Mouse (Mus musculus): ENCODE data around the gene Wdr70. TPM values are rescaled to one million over a fixed set of nuclear protein-coding genes. Genes with fewer than 3 reads are reported as not detected.
"Not testable (repeated sequence)": the region's sequence is repeated elsewhere in the genome, so short reads cannot be mapped to it uniquely, and the experiment has no call there.

The Wdr70 gene
- 10 to 100 TPM; 31.5 to 36.0 TPM for total RNA-seq (2021)

GRCm38 (mm10) chr15:8098774-8099749, at the start of gene Wdr70:
Wdr70 (minus strand) TSS chr15:8099209.
- DNase-seq (ENCODE audit: low spot score in 2 of 2), result peak; percentile 99
- intact Hi-C loops (cut with DNase I), result loop anchor here (1.0 kb wide), 1 partner anchor 10 kb away; the partner anchor contains the start of gene Nup155

- DNase-seq (ENCODE audit: low spot score in 2 of 2), result no peak
- intact Hi-C loops (cut with DNase I), result no loop called here
Measured at GRCm38 (mm10) chr15:8135606-8136005, 36.6 kb upstream of the Wdr70 start.

GRCm38 (mm10) chr15:8131761-8132160, 32.8 kb upstream of the Wdr70 start:
- intact Hi-C loops (cut with DNase I), result no loop called here
- no peak for DNase-seq (ENCODE audit: low spot score in 2 of 2)

- DNase-seq (ENCODE audit: low spot score in 2 of 2), result no peak
- intact Hi-C loops (cut with DNase I), result no loop called here
Measured at GRCm38 (mm10) chr15:8131268-8131667, 32.3 kb upstream of the Wdr70 start.

GRCm38 (mm10) chr15:8129281-8129680, 30.3 kb upstream of the Wdr70 start:
- no peak for DNase-seq (ENCODE audit: low spot score in 2 of 2)
- intact Hi-C loops (cut with DNase I), result loop anchor here (10.0 kb wide), 1 partner anchor 186 kb away; no protein-coding TSS in a partner anchor

- intact Hi-C loops (cut with DNase I), result loop anchor here (1.0 kb wide), 1 partner anchor 10 kb away; the partner anchor contains the start of gene Wdr70
- DNase-seq (ENCODE audit: low spot score in 2 of 2), result no peak
Measured at GRCm38 (mm10) chr15:8109782-8110181, 10.8 kb upstream of the Wdr70 start.

- peak; percentile 93 for DNase-seq (ENCODE audit: low spot score in 2 of 2)
- intact Hi-C loops (cut with DNase I), result loop anchor here (1.0 kb wide), 1 partner anchor 10 kb away; the partner anchor contains the start of gene Wdr70
Measured at GRCm38 (mm10) chr15:8108966-8109743, 10.1 kb upstream of the Wdr70 start, which contains the start of gene Nup155. Nup155 (plus strand) TSS chr15:8109273.

GRCm38 (mm10) chr15:8108360-8108965, 9.5 kb upstream of the Wdr70 start:
- DNase-seq (ENCODE audit: low spot score in 2 of 2), result no peak
- intact Hi-C loops (cut with DNase I), result no loop called here

- intact Hi-C loops (cut with DNase I), result not testable (repeated sequence)
Measured at GRCm38 (mm10) chr15:8101975-8102542, 3.0 kb upstream of the Wdr70 start.

GRCm38 (mm10) chr15:8097853-8098252, 1.2 kb downstream of the Wdr70 start:
- peak in 1 of 2 experiments; percentile 27 for DNase-seq (ENCODE audit: low spot score in 2 of 2)
- intact Hi-C loops (cut with DNase I), result loop anchor here (2.0 kb wide), 1 partner anchor 15 kb away; no protein-coding TSS in a partner anchor

More at GRCm38 (mm10) chr15:8101975-8102542, 3.0 kb upstream of the Wdr70 start:
- DNase-seq (ENCODE audit: low spot score in 2 of 2), result not testable (repeated sequence)

GRCm38 (mm10) chr15:8092668-8093067, 6.3 kb downstream of the Wdr70 start:
- intact Hi-C loops (cut with DNase I); DNase-seq (ENCODE audit: low spot score in 2 of 2): not testable (repeated sequence)

GRCm38 (mm10) chr15:8090685-8091084, 8.3 kb downstream of the Wdr70 start:
- DNase-seq (ENCODE audit: low spot score in 2 of 2), result no peak
- intact Hi-C loops (cut with DNase I), result no loop called here

- intact Hi-C loops (cut with DNase I), result no loop called here
Measured at GRCm38 (mm10) chr15:8088715-8089114, 10.3 kb downstream of the Wdr70 start.

GRCm38 (mm10) chr15:8087293-8087692, 11.7 kb downstream of the Wdr70 start:
- intact Hi-C loops (cut with DNase I), result no loop called here
- no peak for DNase-seq (ENCODE audit: low spot score in 2 of 2)

More at GRCm38 (mm10) chr15:8088715-8089114, 10.3 kb downstream of the Wdr70 start:
- DNase-seq (ENCODE audit: low spot score in 2 of 2), result no peak

- DNase-seq (ENCODE audit: low spot score in 2 of 2), result no peak
- intact Hi-C loops (cut with DNase I), result no loop called here
Measured at GRCm38 (mm10) chr15:8082139-8082538, 16.9 kb downstream of the Wdr70 start.

GRCm38 (mm10) chr15:8073159-8073558, 25.9 kb downstream of the Wdr70 start:
- intact Hi-C loops (cut with DNase I), result not testable (repeated sequence)

GRCm38 (mm10) chr15:8065221-8065620, 33.8 kb downstream of the Wdr70 start:
- no peak for DNase-seq (ENCODE audit: low spot score in 2 of 2)
- intact Hi-C loops (cut with DNase I), result no loop called here

More at GRCm38 (mm10) chr15:8073159-8073558, 25.9 kb downstream of the Wdr70 start:
- not testable (repeated sequence) for DNase-seq (ENCODE audit: low spot score in 2 of 2)

GRCm38 (mm10) chr15:8051177-8051576, 47.8 kb downstream of the Wdr70 start:
- no peak for DNase-seq (ENCODE audit: low spot score in 2 of 2)
- intact Hi-C loops (cut with DNase I), result no loop called here

- intact Hi-C loops (cut with DNase I), result no loop called here
- no peak for DNase-seq (ENCODE audit: low spot score in 2 of 2)
Measured at GRCm38 (mm10) chr15:8039834-8040233, 59.2 kb downstream of the Wdr70 start.
